Mouse (Mus musculus) gastrocnemius, postnatal 14 days (tissue): ENCODE measurements at regions not wholly inside any gene's neighbourhood (a gene's known extent, or its start where the extent isn't known, plus 50 kb on each side); places are given as distances from the start of the nearest gene placed in this dataset.
"Not testable (repeated sequence)": the region's sequence is repeated elsewhere in the genome, so short reads cannot be mapped to it uniquely, and the experiment has no call there.

ENCODE experiments used
- DNase-seq: peaks from one replicate; pipeline ENCODE4 v3.0.0; 2021; ENCODE audit warnings: mixed read lengths
- intact Hi-C: fragments of 180-260 bp; cut with DNase I; formaldehyde crosslinking; loops from one replicate; pipeline ENCODE4 v1.15.1; 2025; ENCODE audit warnings: low total_unique reads

GRCm38 (mm10) chr5:3224392-3225054 is 116.8 kb upstream of the Cdk6 start:
- intact Hi-C loops, DNase-seq: not testable (repeated sequence)

- intact Hi-C loops, result not testable (repeated sequence)
Measured at GRCm38 (mm10) chr5:3225358-3225757, 115.9 kb upstream of the Cdk6 start.

GRCm38 (mm10) chr5:3244067-3244466 is 97.2 kb upstream of the Cdk6 start:
- DNase-seq, intact Hi-C loops: not testable (repeated sequence)

More at GRCm38 (mm10) chr5:3225358-3225757, 115.9 kb upstream of the Cdk6 start:
- not testable (repeated sequence) for DNase-seq

GRCm38 (mm10) chr5:3247333-3247732 is 94.0 kb upstream of the Cdk6 start:
- intact Hi-C loops, result no loop called here
- DNase-seq, result no peak

- no peak for DNase-seq
- intact Hi-C loops, result no loop called here
Measured at GRCm38 (mm10) chr5:3250273-3250672, 91.0 kb upstream of the Cdk6 start.

- intact Hi-C loops, result no loop called here
- DNase-seq, result no peak
Measured at GRCm38 (mm10) chr5:3260289-3260688, 81.0 kb upstream of the Cdk6 start.

- DNase-seq, intact Hi-C loops: not testable (repeated sequence)
Measured at GRCm38 (mm10) chr5:3264988-3265738, 76.1 kb upstream of the Cdk6 start.

- DNase-seq, result no peak
- intact Hi-C loops, result no loop called here
Measured at GRCm38 (mm10) chr5:3267021-3267420, 74.3 kb upstream of the Cdk6 start.

- intact Hi-C loops, result no loop called here
- no peak for DNase-seq
Measured at GRCm38 (mm10) chr5:3269760-3270159, 71.5 kb upstream of the Cdk6 start.

GRCm38 (mm10) chr5:3273140-3273539 is 68.1 kb upstream of the Cdk6 start:
- intact Hi-C loops, DNase-seq: not testable (repeated sequence)

- DNase-seq, intact Hi-C loops: not testable (repeated sequence)
Measured at GRCm38 (mm10) chr5:3277241-3277640, 64.0 kb upstream of the Cdk6 start.

- DNase-seq, intact Hi-C loops: not testable (repeated sequence)
Measured at GRCm38 (mm10) chr5:3278956-3279355, 62.3 kb upstream of the Cdk6 start.

- intact Hi-C loops, DNase-seq: not testable (repeated sequence)
Measured at GRCm38 (mm10) chr5:3281911-3282506, 59.3 kb upstream of the Cdk6 start.

- no peak for DNase-seq
- intact Hi-C loops, result no loop called here
Measured at GRCm38 (mm10) chr5:3283083-3283482, 58.2 kb upstream of the Cdk6 start.

GRCm38 (mm10) chr5:3284335-3284734 is 57.0 kb upstream of the Cdk6 start:
- DNase-seq, intact Hi-C loops: not testable (repeated sequence)

- DNase-seq, intact Hi-C loops: not testable (repeated sequence)
Measured at GRCm38 (mm10) chr5:3289991-3290417, 51.3 kb upstream of the Cdk6 start.
